Mouse (Mus musculus): ENCODE data around the gene Pcgf6.

- no peak for TF ChIP-seq CTCF (IDR thresholded peaks at IDR 0.05; ENCODE audit: low read depth)
- TF ChIP-seq EP300 (IDR thresholded peaks at IDR 0.05; ENCODE audit: low read depth): no peak
Observed at GRCm38 (mm10) chr19:47031770-47032169, 18.9 kb downstream of the Pcgf6 start.

Data from heart, postnatal 0 days (tissue).